26 mouse cellular contexts compared by ENCODE assay signal in genomic region chr17:10078536-10079319, GRCm38 (mm10).
DNase-seq lines count a peak whose midpoint lies in the region; ATAC-seq and TF ChIP-seq lines count a peak whose summit lies in the region.
"Had no signal": no experiment of that assay in that cellular context is flagged by ENCODE, and none has a peak within 500 bp of the region (broad histone marks: within the 10 kb centered on the region; RNA-seq: fewer than 3 reads in every experiment).

No protein-coding gene starts in this region.

- peak; percentile 14 for DNase-seq in forebrain, embryonic 14.5 days (ENCODE audit: low spot score)
- no peak for DNase-seq in forebrain, postnatal 0 days
- DNase-seq in kidney, adult 2 months = peak; percentile 10
- DNase-seq in kidney, postnatal 25 days = no peak
- DNase-seq in R1 (ENCODE audit: low read depth, low spot score) = peak; percentile 97
- DNase-seq in midbrain, embryonic 14.5 days = peak; percentile 49
- DNase-seq in lung, postnatal 10 days = no peak
- DNase-seq: adrenal gland, postnatal 25 days; cerebellum, adult 18-20 months; cerebellum, postnatal 25 days; gastrocnemius, postnatal 36 days; kidney, adult 8-10 months; kidney, postnatal 14 days; lung, adult 2 months; lung, postnatal 4 days; retina, postnatal 1 day; thymus, adult 2 months had no signal

- no peaks in the 10 kb centered on the region for H3K36me3 ChIP-seq in forebrain, embryonic 14.5 days (ENCODE audit: control insufficient read depth, insufficient read depth, low read length)
- no peaks in the 10 kb centered on the region for H3K36me3 ChIP-seq in forebrain, postnatal 0 days (ENCODE audit: insufficient read depth)
- H3K36me3 ChIP-seq in kidney, adult 2 months (ENCODE audit: control insufficient read depth, insufficient read depth, low read length) = no peaks in the 10 kb centered on the region
- H3K36me3 ChIP-seq in midbrain, embryonic 14.5 days (ENCODE audit: control insufficient read depth, insufficient read depth, low read length) = no peaks in the 10 kb centered on the region
- H3K36me3 ChIP-seq: forebrain, embryonic 15.5 days; heart, embryonic 10.5 days; limb, embryonic 12.5 days; liver, embryonic 12.5 days; stomach, embryonic 15.5 days had no signal

- no peaks in the 10 kb centered on the region for H3K4me1 ChIP-seq in forebrain, embryonic 14.5 days (ENCODE audit: control insufficient read depth, insufficient read depth, low read length)
- H3K4me1 ChIP-seq in forebrain, postnatal 0 days (ENCODE audit: insufficient read depth) = no peaks in the 10 kb centered on the region
- peaks cover 3% of the 10 kb centered on the region; the same call in 1 of the 2 replicates for H3K4me1 ChIP-seq in kidney, adult 2 months (ENCODE audit: control insufficient read depth, insufficient read depth, low read length)
- peaks cover 4% of the 10 kb centered on the region for H3K4me1 ChIP-seq in midbrain, embryonic 14.5 days (ENCODE audit: control insufficient read depth, insufficient read depth, low read length)
- H3K4me1 ChIP-seq: forebrain, embryonic 15.5 days; limb, embryonic 12.5 days; liver, embryonic 12.5 days had no signal

- 35% methylated on average over 7 of the region's 7 CpGs for WGBS in forebrain, embryonic 14.5 days
- 36% methylated on average over 7 of the region's 7 CpGs for WGBS in forebrain, postnatal 0 days
- 61% methylated on average over 7 of the region's 7 CpGs for WGBS in kidney, adult 2 months
- WGBS in midbrain, embryonic 14.5 days = 14% methylated on average over 7 of the region's 7 CpGs

- H3K4me2 ChIP-seq in forebrain, embryonic 14.5 days (ENCODE audit: low read length) = no peak overlapping the region
- no peak overlapping the region for H3K4me2 ChIP-seq in forebrain, postnatal 0 days (ENCODE audit: low read depth)
- no peak overlapping the region for H3K4me2 ChIP-seq in midbrain, embryonic 14.5 days (ENCODE audit: low read length)
- H3K4me2 ChIP-seq: forebrain, embryonic 15.5 days; limb, embryonic 12.5 days; liver, embryonic 12.5 days; stomach, embryonic 15.5 days had no signal

- H3K9me3 ChIP-seq in forebrain, embryonic 14.5 days (replicated peaks; ENCODE audit: control insufficient read depth, low read length) = no peaks in the 10 kb centered on the region
- no peaks in the 10 kb centered on the region for H3K9me3 ChIP-seq in forebrain, postnatal 0 days (ENCODE audit: low read length)
- no peaks in the 10 kb centered on the region for H3K9me3 ChIP-seq in midbrain, embryonic 14.5 days (ENCODE audit: control insufficient read depth, low read length)
- H3K9me3 ChIP-seq: forebrain, embryonic 15.5 days; heart, embryonic 10.5 days; limb, embryonic 12.5 days; liver, embryonic 12.5 days; stomach, embryonic 15.5 days had no signal

- no peak overlapping the region for H3K27ac ChIP-seq in forebrain, embryonic 14.5 days (ENCODE audit: low read depth, low read length)
- no peak overlapping the region for H3K27ac ChIP-seq in forebrain, postnatal 0 days (ENCODE audit: low read depth, low read length)
- H3K27ac ChIP-seq in kidney, adult 2 months (ENCODE audit: insufficient read depth, low read depth, low read length) = no peak overlapping the region
- 0 out of 2 replicates have a peak overlapping the region, but pooled peaks have one; percentile 8 for H3K27ac ChIP-seq in midbrain, embryonic 14.5 days (replicated peaks; ENCODE audit: low read depth, low read length)
- H3K27ac ChIP-seq: forebrain, embryonic 15.5 days; heart, embryonic 10.5 days; left cerebral cortex, adult 2 months; limb, embryonic 12.5 days; liver, embryonic 12.5 days; stomach, embryonic 15.5 days had no signal

- no peak for TF ChIP-seq CTCF in forebrain, postnatal 0 days (IDR thresholded peaks at IDR 0.05; ENCODE audit: low read depth)
- no peak for TF ChIP-seq CTCF in kidney, adult 2 months (conservative IDR thresholded peaks at IDR 0.05; ENCODE audit: insufficient read depth, insufficient read length, low read depth, low read length)

- 0 out of 2 replicates have a peak, but pooled peaks have one; percentile 18 for ATAC-seq in forebrain, embryonic 14.5 days
- ATAC-seq in forebrain, postnatal 0 days = no peak
- no peak; the same call in 1 of the 2 replicates for ATAC-seq in midbrain, embryonic 14.5 days (ENCODE audit: low FRiP score, low TSS enrichment)
- ATAC-seq: activated CD4-positive, CD25-positive, alpha-beta regulatory T cell, adult 4 months; forebrain, embryonic 15.5 days; inflammation-experienced regulatory T-cells, adult 6 months had no signal

- no peak overlapping the region for H3K4me3 ChIP-seq in forebrain, embryonic 14.5 days (ENCODE audit: low read depth, low read length)
- H3K4me3 ChIP-seq in forebrain, postnatal 0 days (ENCODE audit: low read depth, low read length) = no peak overlapping the region
- no peak overlapping the region for H3K4me3 ChIP-seq in kidney, adult 2 months (ENCODE audit: insufficient read depth, low read depth, low read length)
- H3K4me3 ChIP-seq in midbrain, embryonic 14.5 days (replicated peaks; ENCODE audit: low read depth, low read length) = no peak overlapping the region
- H3K4me3 ChIP-seq: forebrain, embryonic 15.5 days; heart, embryonic 10.5 days; left cerebral cortex, adult 2 months; limb, embryonic 12.5 days; liver, embryonic 12.5 days; stomach, embryonic 15.5 days had no signal

- H3K9ac ChIP-seq in forebrain, embryonic 14.5 days (ENCODE audit: low read length) = no peak overlapping the region
- H3K9ac ChIP-seq in forebrain, postnatal 0 days = no peak overlapping the region
- H3K9ac ChIP-seq in midbrain, embryonic 14.5 days (replicated peaks; ENCODE audit: low read length) = no peak overlapping the region
- H3K9ac ChIP-seq: forebrain, embryonic 15.5 days; limb, embryonic 12.5 days; liver, embryonic 12.5 days; stomach, embryonic 15.5 days had no signal

- no peak for TF ChIP-seq POLR2A in kidney, adult 2 months (IDR thresholded peaks at IDR 0.05; ENCODE audit: low read depth, low read length)

- no peaks in the 10 kb centered on the region for H3K27me3 ChIP-seq in forebrain, embryonic 14.5 days (replicated peaks; ENCODE audit: control insufficient read depth, insufficient read depth, low read length)
- no peaks in the 10 kb centered on the region for H3K27me3 ChIP-seq in forebrain, postnatal 0 days (ENCODE audit: insufficient read depth, low read length)
- no peaks in the 10 kb centered on the region for H3K27me3 ChIP-seq in kidney, adult 2 months (replicated peaks; ENCODE audit: control insufficient read depth, insufficient read depth, low read length)
- H3K27me3 ChIP-seq in midbrain, embryonic 14.5 days (ENCODE audit: control insufficient read depth, insufficient read depth, low read length) = no peaks in the 10 kb centered on the region
- H3K27me3 ChIP-seq: CH12.LX; forebrain, embryonic 15.5 days; limb, embryonic 12.5 days; liver, embryonic 12.5 days; stomach, embryonic 15.5 days had no signal

Comparison
In these comparisons a context has a peak if more than half of its experiments do, and no peak if none do; other contexts are left out.
1. DNase-seq: peak in forebrain, embryonic 14.5 days (single experiment), kidney, adult 2 months (single experiment), R1 (single experiment) and midbrain, embryonic 14.5 days (single experiment); none in forebrain, postnatal 0 days (single experiment), kidney, postnatal 25 days (0 of 2) and lung, postnatal 10 days (single experiment).